Mouse (Mus musculus) layer of hippocampus, postnatal 14 days (tissue): Measurements from ENCODE around the gene Gm10226. TPM values are rescaled to one million over a fixed set of nuclear protein-coding genes. Genes with fewer than 3 reads are reported as not detected.

ENCODE experiments used
- total RNA-seq, 2 experiments: library from RNA; stranded (reverse); gene quantifications; 2 replicates each; pipeline ENCODE4 v1.2.3; 2021

Gene Gm10226
- total RNA-seq, 2 experiments from 2014 or later: 6.7 to 7.1 TPM

Other genes starting within 250 kb of the Gm10226 start
- 1 to 10 TPM; 3.8 to 3.9 TPM for gene Zfp51, start 241.5 kb upstream of the Gm10226 start, total RNA-seq
- gene Zfp53, start 202.9 kb upstream of the Gm10226 start, total RNA-seq: 1 to 10 TPM; 4.0 TPM
- gene Zfp52, start 156.3 kb upstream of the Gm10226 start, total RNA-seq: 1 to 10 TPM; 6.9 to 7.2 TPM
- gene Zfp948, start 124.9 kb upstream of the Gm10226 start, total RNA-seq: 10 to 100 TPM; 12.9 to 13.4 TPM
- 1 to 10 TPM; 7.4 to 9.8 TPM for gene Zfp983, start 41.2 kb upstream of the Gm10226 start, total RNA-seq
- 1 to 10 TPM; 8.8 to 8.9 TPM for gene Zfp760, start 15.9 kb downstream of the Gm10226 start, total RNA-seq
- 1 to 10 TPM; 4.4 to 5.4 TPM for gene Zfp229, start 38.9 kb downstream of the Gm10226 start, total RNA-seq
- 1 to 10 TPM; 1.0 to 1.1 TPM for gene Zfp820, start 153.9 kb downstream of the Gm10226 start, total RNA-seq
- 1 to 10 TPM; 4.0 to 4.9 TPM for gene Zfp995, start 218.1 kb downstream of the Gm10226 start, total RNA-seq